Mouse (Mus musculus) heart, postnatal 0 days (tissue): Measurements from ENCODE around the gene Phf5a. TPM values are rescaled to one million over a fixed set of nuclear protein-coding genes. Genes with fewer than 3 reads are reported as not detected.

Source experiments
- ATAC-seq: fragments of 200-750 bp; cut with Nextera tagmentation; 2 replicates; pipeline ENCODE4 v1.8.0; 2017; ENCODE audit warnings: low read depth, moderate number of reproducible peaks, moderate library complexity; ENCODE audit not compliant: insufficient read depth
- DNase-seq: peaks from one replicate; pipeline ENCODE4 v3.0.0-alpha.2; 2016; ENCODE audit warnings: low spot score
- H3K27ac ChIP-seq: fragments of 300-500 bp; sonication (generic); 2 replicates; pipeline ENCODE4 v1.5.1; 2014; ENCODE audit warnings: low read depth, mild to moderate bottlenecking
- H3K27me3 ChIP-seq: fragments of 300-500 bp; sonication (generic); 2 replicates; pipeline ENCODE4 v1.6.1; 2014; ENCODE audit warnings: low read length, mixed read lengths; ENCODE audit not compliant: control insufficient read depth, insufficient read depth
- H3K36me3 ChIP-seq: fragments of 300-500 bp; sonication (generic); replicated peaks from 2 replicates; pipeline ENCODE4 v1.6.1; 2014; ENCODE audit warnings: low read length, mixed read lengths; ENCODE audit not compliant: control insufficient read depth, insufficient read depth
- H3K4me1 ChIP-seq: fragments of 300-500 bp; sonication (generic); 2 replicates; pipeline ENCODE4 v1.6.1; 2014; ENCODE audit warnings: antibody characterized with exemption; ENCODE audit not compliant: control insufficient read depth, insufficient read depth
- H3K4me2 ChIP-seq: fragments of 300-500 bp; sonication (generic); 2 replicates; pipeline ENCODE4 v1.6.1; 2014; ENCODE audit warnings: low read depth, mild to moderate bottlenecking, low read length, moderate library complexity
- H3K4me3 ChIP-seq: fragments of 300-500 bp; sonication (generic); 2 replicates; pipeline ENCODE4 v1.5.1; 2014; ENCODE audit warnings: low read depth, low read length
- H3K9ac ChIP-seq: fragments of 300-500 bp; sonication (generic); replicated peaks from 2 replicates; pipeline ENCODE4 v1.6.1; 2014; ENCODE audit warnings: low read depth, low read length, mixed read lengths
- H3K9me3 ChIP-seq: fragments of 300-500 bp; sonication (generic); replicated peaks from 2 replicates; pipeline ENCODE4 v1.6.1; 2016; ENCODE audit warnings: low read length; ENCODE audit not compliant: control insufficient read depth
- CTCF ChIP-seq: IDR thresholded peaks from 2 replicates; pipeline ENCODE4 v1.5.1; 2016; ENCODE audit warnings: antibody characterized with exemption, control low read depth, low read depth
- EP300 ChIP-seq: IDR thresholded peaks from 2 replicates; pipeline ENCODE4 v1.6.1; 2016; ENCODE audit warnings: antibody characterized with exemption, low read depth
- WGBS: fragments of 180-500 bp; shearing (Covaris S2); extraction: QIAGEN DNeasy Blood & Tissue Kit; methylation state at CpG from one replicate; pipeline ENCODE4 v1.1.7; 2014; 5-methylcytosine and 5-hydroxymethylcytosine counted together
- polyA plus RNA-seq: library from polyadenylated mRNA; unstranded; fragments of >200 nt; fragmentation: Nextera tagmentation; extraction: Ambion mirVana; gene quantifications from 2 replicates; pipeline ENCODE4 v1.2.1, GENCODE M21; 2015
- total RNA-seq: library from RNA; depleted of rRNA; stranded (reverse); fragments of >200 nt; gene quantifications from 2 replicates; pipeline ENCODE4 v1.2.3, GENCODE M21; 2014; ENCODE audit warnings: low replicate concordance

Phf5a gene
- total and polyA plus RNA-seq, 2 experiments from 2014 or later: 26.9 to 65.3 TPM

DNA sequence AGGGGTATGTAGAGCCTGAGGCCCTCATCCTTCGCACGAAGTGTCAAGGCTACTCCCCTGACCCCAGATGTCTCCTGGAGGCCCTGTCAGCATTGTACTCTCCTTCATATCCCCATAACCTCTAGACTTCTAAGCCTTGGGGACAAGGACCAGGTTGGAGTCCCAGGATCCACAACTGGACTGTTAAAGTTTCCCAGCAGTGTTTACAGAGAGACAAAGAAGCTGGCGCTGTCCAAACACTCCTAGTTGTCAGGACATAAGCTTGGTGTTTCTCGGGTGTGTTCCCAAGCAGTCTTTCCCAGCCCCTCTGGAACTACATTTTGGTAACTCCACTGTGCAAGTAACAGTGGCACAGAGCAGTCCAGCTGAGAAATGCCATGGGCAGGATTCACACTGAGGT is 38.2 kb downstream of the Phf5a start:
- TF ChIP-seq CTCF (no peak), EP300 (no peak)
- H3K4me3 ChIP-seq: no peak overlapping the region
- no peak overlapping the region; the same call in 1 of the 2 replicates for H3K9ac ChIP-seq
- peak overlapping the region; percentile 99 for H3K27ac ChIP-seq
- H3K27me3 ChIP-seq: no peaks in the 10 kb centered on the region
- DNase-seq (no peak), ATAC-seq (no peak)
- WGBS: 60% methylated on average over 4 of the region's 4 CpGs
- no peaks in the 10 kb centered on the region for H3K36me3 ChIP-seq
- peaks cover 55% of the 10 kb centered on the region for H3K4me1 ChIP-seq
- H3K9me3 ChIP-seq: no peaks in the 10 kb centered on the region
- H3K4me2 ChIP-seq: no peak overlapping the region

DNA sequence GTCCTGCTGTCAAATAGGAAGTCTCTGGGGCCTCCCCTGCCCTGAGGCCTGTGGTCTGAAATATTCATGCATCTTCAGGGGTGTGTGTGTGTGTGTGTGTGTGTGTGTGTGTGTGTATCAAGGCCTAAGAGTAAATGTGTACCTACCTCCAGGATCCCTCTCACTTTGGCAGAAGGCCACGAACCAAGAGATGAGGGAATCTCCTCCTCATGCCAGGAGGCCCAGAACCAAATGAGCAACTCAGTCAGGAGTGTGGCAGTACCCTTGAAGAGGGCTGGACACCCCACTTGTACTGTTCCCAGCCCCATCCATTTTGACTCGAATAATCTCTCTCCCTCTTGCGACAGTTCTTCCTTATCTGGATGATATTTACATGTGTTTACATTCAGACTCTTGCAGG is 39.5 kb downstream of the Phf5a start:
- TF ChIP-seq EP300 (no peak), CTCF (no peak; the same call in 1 of the 2 replicates)
- no peak overlapping the region for H3K9ac ChIP-seq
- H3K4me3 ChIP-seq: no peak overlapping the region
- H3K27ac ChIP-seq: 0 out of 2 replicates have a peak overlapping the region, but pooled peaks have one; percentile 99
- ATAC-seq: no peak
- no peak for DNase-seq
- H3K27me3 ChIP-seq: no peaks in the 10 kb centered on the region
- WGBS: 58% methylated on average over 3 of the region's 3 CpGs
- peaks cover 47% of the 10 kb centered on the region for H3K4me1 ChIP-seq
- H3K9me3 ChIP-seq: no peaks in the 10 kb centered on the region
- no peak overlapping the region for H3K4me2 ChIP-seq
- 0 out of 2 replicates have a peak, but pooled peaks cover 3% of the 10 kb centered on the region for H3K36me3 ChIP-seq

DNA sequence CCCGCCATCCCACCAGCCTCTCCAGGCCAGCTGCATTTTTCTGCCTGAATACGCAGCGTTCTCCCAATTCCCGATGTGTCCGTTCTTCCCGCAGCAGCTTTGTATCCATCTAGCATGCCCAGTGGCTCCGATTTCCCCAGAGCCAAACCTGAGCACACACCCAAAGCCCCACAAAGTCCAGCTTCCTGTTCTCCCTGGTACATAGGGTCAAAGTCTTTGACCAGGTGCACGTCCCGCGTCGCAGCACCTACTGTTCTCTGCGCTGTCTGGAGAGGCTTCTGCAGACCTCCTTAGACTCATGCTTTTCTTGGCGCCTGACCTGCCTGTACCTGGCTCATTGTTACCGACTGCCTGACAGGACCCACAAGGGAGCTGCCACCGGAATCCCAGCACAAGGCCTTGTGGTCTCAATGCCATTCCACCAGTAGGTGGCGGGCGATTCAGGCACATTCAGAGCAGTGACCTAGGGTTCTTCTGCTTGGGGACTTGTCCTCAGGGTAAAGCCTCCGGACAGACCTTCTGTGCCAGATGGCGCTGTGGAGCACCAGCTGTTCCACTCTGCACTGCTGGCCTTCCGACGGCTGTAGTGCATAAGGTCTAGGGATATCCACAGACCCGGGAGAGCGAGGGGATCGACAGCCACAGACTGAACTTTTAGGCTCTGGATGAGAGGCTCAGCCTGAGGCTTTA is 40.4 kb downstream of the Phf5a start:
- WGBS: 15% methylated on average over 24 of the region's 24 CpGs
- Histone ChIP-seq H3K4me3 (no peak overlapping the region), H3K9me3 (no peaks in the 10 kb centered on the region), H3K36me3 (peaks cover 6% of the 10 kb centered on the region), H3K27ac (peak overlapping the region; percentile 43; the same call in 1 of the 2 replicates), H3K27me3 (no peaks in the 10 kb centered on the region), H3K4me2 (no peak overlapping the region; the same call in 1 of the 2 replicates), H3K9ac (no peak overlapping the region), H3K4me1 (peaks cover 39% of the 10 kb centered on the region)
- peak; percentile 74 for ATAC-seq
- TF ChIP-seq EP300: no peak
- peak; percentile 100 for TF ChIP-seq CTCF
- DNase-seq: peak; percentile 97

DNA sequence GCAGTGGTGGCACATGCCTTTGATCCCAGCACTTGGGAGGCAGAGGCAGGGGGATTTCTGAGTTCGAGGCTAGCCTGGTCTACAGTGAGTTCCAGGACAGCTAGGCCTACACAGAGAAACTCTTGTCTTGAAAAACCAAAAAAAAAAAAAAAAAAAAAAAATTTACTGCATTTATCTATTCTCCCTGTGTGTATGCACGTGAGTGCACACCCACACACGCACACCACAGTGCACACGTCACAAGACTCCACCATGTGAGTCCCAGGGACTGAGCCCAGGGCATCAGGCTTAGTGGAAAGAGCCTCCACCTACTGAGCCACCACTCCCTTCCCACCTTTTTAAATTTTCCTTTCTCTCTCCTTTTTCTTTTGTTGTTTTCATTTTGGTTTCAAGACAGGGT is 41.2 kb downstream of the Phf5a start:
- WGBS: 80% methylated on average over 4 of the region's 4 CpGs

DNA sequence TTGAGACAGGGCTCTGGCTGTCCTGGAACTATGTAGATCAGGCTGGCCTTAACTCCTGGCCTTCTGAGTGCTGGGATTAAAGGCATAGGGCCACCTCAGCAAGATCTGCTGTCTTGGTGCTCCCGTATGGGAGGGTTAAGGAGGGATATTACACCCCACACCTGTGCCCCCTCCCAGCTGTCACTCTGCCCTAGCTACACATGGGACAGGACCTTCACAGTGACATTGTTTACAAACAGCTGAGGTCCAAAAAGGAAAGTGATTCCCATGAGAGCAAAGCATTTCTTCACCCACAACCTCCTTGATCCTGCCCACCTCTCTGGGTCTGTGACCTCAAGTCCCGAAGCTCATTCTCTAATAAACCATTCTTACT is 42.5 kb downstream of the Phf5a start:
- peaks cover 22% of the 10 kb centered on the region for H3K4me1 ChIP-seq

More for the DNA sequence above, 41.2 kb downstream of the Phf5a start:
- DNase-seq (no peak), ATAC-seq (no peak)
- TF ChIP-seq CTCF (no peak), EP300 (no peak)
- Histone ChIP-seq H3K27me3 (no peaks in the 10 kb centered on the region), H3K4me2 (no peak overlapping the region), H3K9me3 (no peaks in the 10 kb centered on the region), H3K4me3 (no peak overlapping the region), H3K9ac (no peak overlapping the region), H3K36me3 (peaks cover 13% of the 10 kb centered on the region), H3K4me1 (peaks cover 32% of the 10 kb centered on the region), H3K27ac (no peak overlapping the region)

More for the DNA sequence above, 42.5 kb downstream of the Phf5a start:
- H3K27me3 ChIP-seq: no peaks in the 10 kb centered on the region
- ATAC-seq (no peak), DNase-seq (no peak)
- no peak overlapping the region for H3K4me3 ChIP-seq
- H3K9ac ChIP-seq: no peak overlapping the region
- H3K27ac ChIP-seq: no peak overlapping the region
- H3K4me2 ChIP-seq: no peak overlapping the region
- no peaks in the 10 kb centered on the region for H3K9me3 ChIP-seq
- WGBS: 62% methylated on average over 2 of the region's 2 CpGs
- TF ChIP-seq CTCF (no peak), EP300 (no peak)
- H3K36me3 ChIP-seq: peaks cover 27% of the 10 kb centered on the region
